Comparison of ENCODE assay signal across 9 mouse cellular contexts in genomic region chr6:100212820-100213219, GRCm38 (mm10).
DNase-seq lines count a peak whose midpoint lies in the region; ATAC-seq and TF ChIP-seq lines count a peak whose summit lies in the region.
"Had no signal": no experiment of that assay in that cellular context is flagged by ENCODE, and none has a peak within 500 bp of the region (broad histone marks: within the 10 kb centered on the region; RNA-seq: fewer than 3 reads in every experiment).

No protein-coding gene starts in this region.

- WGBS in embryonic facial prominence, embryonic 11.5 days = 11% methylated on average over 7 of the region's 7 CpGs
- WGBS in limb, embryonic 10.5 days = 10% methylated on average over 7 of the region's 7 CpGs
- WGBS in stomach, embryonic 16.5 days = 30% methylated on average over 7 of the region's 7 CpGs
- whole genome bisulfite sequencing in liver, postnatal 0 days (ENCODE audit: insufficient replicate concordance) = 66% methylated on average over 7 of the region's 7 CpGs

- no peak for TF ChIP-seq CTCF in liver, postnatal 0 days (IDR thresholded peaks at IDR 0.05; ENCODE audit: low read depth)

- H3K27me3 ChIP-seq in embryonic facial prominence, embryonic 11.5 days (ENCODE audit: control insufficient read depth, insufficient read depth, low read length) = no peaks in the 10 kb centered on the region
- H3K27me3 ChIP-seq in limb, embryonic 10.5 days (ENCODE audit: low read depth, poor library complexity, severe bottlenecking) = peaks cover 79% of the 10 kb centered on the region
- peaks cover 4% of the 10 kb centered on the region; the same call in 1 of the 2 replicates for H3K27me3 ChIP-seq in stomach, embryonic 16.5 days (ENCODE audit: control insufficient read depth, insufficient read depth, low read length)
- H3K27me3 ChIP-seq in liver, postnatal 0 days (ENCODE audit: insufficient read depth, low read length) = no peaks in the 10 kb centered on the region

- peak; percentile 46 for DNase-seq in lung, postnatal 10 days
- no peak for DNase-seq in lung, postnatal 36 days
- DNase-seq in embryonic facial prominence, embryonic 11.5 days (ENCODE audit: low spot score) = peak; percentile 31
- no peak for DNase-seq in limb, embryonic 10.5 days (ENCODE audit: low spot score)
- no peak for DNase-seq in liver, postnatal 0 days
- no peak for DNase-seq in left cerebral cortex, adult 11 months (ENCODE audit: low spot score)
- DNase-seq: adrenal gland, postnatal 36 days had no signal

- H3K4me1 ChIP-seq in embryonic facial prominence, embryonic 11.5 days (ENCODE audit: control insufficient read depth, insufficient read depth, low read length) = peaks cover 7% of the 10 kb centered on the region
- H3K4me1 ChIP-seq in limb, embryonic 10.5 days = peaks cover 61% of the 10 kb centered on the region
- peaks cover 36% of the 10 kb centered on the region for H3K4me1 ChIP-seq in stomach, embryonic 16.5 days (ENCODE audit: control insufficient read depth, insufficient read depth, low read length)
- H3K4me1 ChIP-seq in liver, postnatal 0 days (ENCODE audit: insufficient read depth) = peaks cover 28% of the 10 kb centered on the region

- H3K9me3 ChIP-seq in embryonic facial prominence, embryonic 11.5 days (replicated peaks; ENCODE audit: control insufficient read depth, low read length) = no peaks in the 10 kb centered on the region
- no peaks in the 10 kb centered on the region for H3K9me3 ChIP-seq in limb, embryonic 10.5 days (replicated peaks)
- H3K9me3 ChIP-seq in stomach, embryonic 16.5 days (replicated peaks; ENCODE audit: control insufficient read depth, low read length) = no peaks in the 10 kb centered on the region
- H3K9me3 ChIP-seq in liver, postnatal 0 days (ENCODE audit: low read length) = no peaks in the 10 kb centered on the region

- H3K4me3 ChIP-seq in embryonic facial prominence, embryonic 11.5 days (ENCODE audit: low read depth, low read length) = no peak overlapping the region
- no peak overlapping the region; the same call in 1 of the 2 replicates for H3K4me3 ChIP-seq in limb, embryonic 10.5 days
- no peak overlapping the region for H3K4me3 ChIP-seq in stomach, embryonic 16.5 days (replicated peaks; ENCODE audit: low read length)
- no peak overlapping the region for H3K4me3 ChIP-seq in liver, postnatal 0 days (ENCODE audit: low read depth, low read length)

- no peaks in the 10 kb centered on the region for H3K36me3 ChIP-seq in embryonic facial prominence, embryonic 11.5 days (replicated peaks; ENCODE audit: control insufficient read depth, insufficient read depth, low read depth, low read length)
- no peaks in the 10 kb centered on the region for H3K36me3 ChIP-seq in limb, embryonic 10.5 days
- no peaks in the 10 kb centered on the region for H3K36me3 ChIP-seq in stomach, embryonic 16.5 days (ENCODE audit: control insufficient read depth, insufficient read depth, low read length)
- H3K36me3 ChIP-seq in liver, postnatal 0 days (replicated peaks; ENCODE audit: insufficient read depth, low read length) = no peaks in the 10 kb centered on the region

- H3K9ac ChIP-seq in embryonic facial prominence, embryonic 11.5 days (replicated peaks; ENCODE audit: low read length) = no peak overlapping the region
- H3K9ac ChIP-seq in stomach, embryonic 16.5 days (ENCODE audit: low read length) = 0 out of 2 replicates have a peak overlapping the region, but pooled peaks have one; percentile 12
- H3K9ac ChIP-seq in liver, postnatal 0 days (replicated peaks) = no peak overlapping the region

- TF ChIP-seq EP300 in liver, postnatal 0 days (IDR thresholded peaks at IDR 0.05; ENCODE audit: low read depth) = no peak

- H3K27ac ChIP-seq in embryonic facial prominence, embryonic 11.5 days (replicated peaks; ENCODE audit: low read depth, low read length) = no peak overlapping the region
- peak overlapping the region; percentile 71 for H3K27ac ChIP-seq in limb, embryonic 10.5 days
- H3K27ac ChIP-seq in stomach, embryonic 16.5 days (ENCODE audit: low read length) = no peak overlapping the region
- no peak overlapping the region for H3K27ac ChIP-seq in liver, postnatal 0 days (ENCODE audit: low read depth)

- H3K4me2 ChIP-seq in embryonic facial prominence, embryonic 11.5 days (ENCODE audit: low read depth, low read length) = no peak overlapping the region
- H3K4me2 ChIP-seq in stomach, embryonic 16.5 days (ENCODE audit: low read depth, low read length) = no peak overlapping the region
- no peak overlapping the region for H3K4me2 ChIP-seq in liver, postnatal 0 days (ENCODE audit: low read depth, low read length)
- H3K4me2 ChIP-seq: liver, embryonic 11.5 days had no signal

- no peak for ATAC-seq in embryonic facial prominence, embryonic 11.5 days (replicated peaks; ENCODE audit: insufficient number of reproducible peaks, low FRiP score, low TSS enrichment, low read depth)
- ATAC-seq in stomach, embryonic 16.5 days (ENCODE audit: insufficient read depth, low FRiP score) = no peak
- no peak for ATAC-seq in liver, postnatal 0 days

Comparison
In these comparisons a context has a peak if more than half of its experiments do, and no peak if none do; other contexts are left out.
1. DNase-seq: peak in lung, postnatal 10 days (single experiment) and embryonic facial prominence, embryonic 11.5 days (single experiment); none in lung, postnatal 36 days (single experiment), limb, embryonic 10.5 days (single experiment), liver, postnatal 0 days (single experiment) and left cerebral cortex, adult 11 months (single experiment).